Mouse (Mus musculus) R1 (cell line): ENCODE results near the gene Ahctf1.

Experiments used
- DNase-seq: peaks from one replicate; pipeline ENCODE4 v3.0.0-alpha.2; 2018; ENCODE audit warnings: low read depth, low spot score

The Ahctf1 gene

DNA sequence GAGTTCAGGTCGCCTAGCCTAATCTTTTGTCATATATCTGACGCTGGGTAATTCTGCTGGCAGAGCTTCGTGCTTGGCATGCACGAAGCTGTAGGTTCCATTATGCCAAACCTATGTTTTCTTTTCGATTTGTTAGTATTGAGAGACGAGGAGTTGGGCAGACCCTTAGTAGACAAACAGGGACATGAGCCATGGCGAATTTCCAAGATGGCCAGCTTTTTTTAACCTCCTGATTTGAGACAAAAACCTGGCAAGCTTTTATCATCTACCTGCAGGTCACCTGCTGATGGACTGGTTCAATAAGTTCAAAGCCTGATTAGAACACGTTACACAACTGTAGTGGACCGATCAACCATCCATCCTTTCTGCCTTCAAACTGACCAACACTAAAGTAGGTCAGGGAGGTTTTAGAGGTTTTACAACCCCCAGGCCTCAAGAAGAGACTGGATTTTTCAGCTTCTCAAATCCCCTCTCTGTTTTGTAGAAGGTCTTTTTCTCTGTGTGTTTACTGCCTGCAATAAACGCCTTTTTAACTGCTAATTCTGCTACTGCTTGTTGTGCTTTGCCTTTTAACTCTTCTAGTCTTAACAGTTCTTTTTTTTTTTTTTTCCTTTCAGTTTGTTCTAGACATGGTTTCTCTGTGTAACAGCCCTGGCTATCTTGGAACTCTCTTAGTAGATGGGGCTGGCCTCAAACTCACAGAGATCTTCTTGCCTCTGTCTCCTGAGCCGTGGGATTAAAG, 831 bp upstream of the Ahctf1 start:
- DNase-seq, result no peak

DNA sequence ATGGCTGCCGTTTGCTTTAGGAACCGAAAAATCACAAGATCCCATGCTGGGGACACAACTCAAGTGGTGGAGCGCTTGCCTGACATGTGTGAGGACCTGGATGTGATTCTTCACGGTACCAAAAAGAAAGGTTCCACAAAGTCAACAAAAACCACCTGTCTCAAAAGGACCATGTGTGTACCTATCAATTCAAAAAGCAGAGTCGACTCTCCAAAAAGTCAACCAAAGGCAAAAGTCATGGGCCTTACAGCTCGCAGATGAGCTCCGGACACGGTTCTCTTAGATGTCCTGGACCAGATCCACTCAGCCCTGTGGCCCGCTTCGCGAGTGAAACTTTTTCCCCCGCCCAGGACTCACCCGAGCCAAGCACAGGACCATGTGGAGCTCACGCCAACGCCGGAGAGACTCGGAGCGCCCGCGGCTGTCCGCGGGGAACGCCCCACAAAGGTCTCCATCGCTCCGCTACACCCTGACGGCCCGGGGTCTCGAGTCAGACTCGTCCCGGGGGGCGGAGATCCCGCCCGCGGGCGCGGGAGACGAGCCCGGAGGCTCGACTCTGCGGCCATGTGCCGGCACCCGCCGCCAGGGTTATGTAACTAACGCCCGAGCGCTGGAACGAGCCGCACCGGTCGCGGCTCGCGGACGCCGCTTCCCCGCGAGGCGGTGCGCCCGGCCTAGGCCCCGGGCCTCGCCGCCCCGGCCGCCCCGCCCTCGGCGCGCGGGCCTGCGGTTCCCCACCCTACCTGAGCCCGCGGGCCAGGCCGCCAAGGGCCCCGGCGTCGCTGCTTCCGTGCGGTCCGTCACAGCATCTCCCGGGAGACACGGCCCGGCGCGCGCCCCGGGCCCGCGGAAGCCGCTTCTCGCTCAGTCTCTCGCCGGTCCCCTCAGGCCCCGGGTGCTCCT, 619 bp downstream of the Ahctf1 start, which contains the start of gene Gm10518:
TSS of gene Gm10518 (plus strand) at position 767 of the 903 bp plus-strand sequence.
- peak; percentile 72 for DNase-seq

GRCm38 (mm10) chr1:179798794-179799193, 4.7 kb downstream of the Ahctf1 start:
- DNase-seq, result no peak

DNA sequence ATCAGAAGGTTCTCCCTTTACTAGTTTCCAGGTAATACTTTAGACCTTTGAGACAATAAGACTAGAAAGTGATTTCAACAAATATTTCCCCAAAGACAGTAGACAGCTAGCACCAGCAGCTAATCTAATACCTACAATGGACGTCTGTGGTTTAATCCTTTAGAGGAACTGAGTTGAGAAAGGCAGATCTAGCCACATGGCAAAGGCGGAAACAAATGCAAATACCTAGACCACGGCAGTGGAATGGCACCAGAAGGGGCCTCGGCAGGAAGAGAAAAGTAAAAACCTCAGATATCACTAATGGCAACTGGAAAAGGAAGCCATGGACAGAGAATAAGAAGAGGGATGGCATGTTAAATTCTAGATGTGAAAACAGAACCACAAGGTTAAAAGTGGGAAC, 16.2 kb downstream of the Ahctf1 start:
- DNase-seq, result no peak

DNA sequence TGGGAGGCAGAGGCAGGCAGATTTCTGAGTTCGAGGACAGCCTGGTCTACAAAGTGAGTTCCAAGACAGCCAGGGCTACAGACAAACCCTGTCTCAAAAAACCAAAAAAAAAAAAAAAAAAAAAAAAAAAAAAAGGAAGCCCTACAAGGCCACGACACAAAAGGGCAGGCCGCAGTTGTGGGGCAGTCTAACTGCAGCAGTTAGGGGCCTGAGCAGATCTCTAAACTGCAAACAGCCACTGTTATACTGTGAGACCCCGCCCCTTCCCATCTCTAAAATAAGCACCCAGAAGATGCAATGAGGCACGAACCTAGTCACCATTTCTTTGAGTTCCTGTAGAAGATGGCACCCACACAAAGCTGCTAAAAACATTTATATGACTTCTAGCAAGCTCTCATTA, 18.0 kb downstream of the Ahctf1 start:
- DNase-seq, result no peak

DNA sequence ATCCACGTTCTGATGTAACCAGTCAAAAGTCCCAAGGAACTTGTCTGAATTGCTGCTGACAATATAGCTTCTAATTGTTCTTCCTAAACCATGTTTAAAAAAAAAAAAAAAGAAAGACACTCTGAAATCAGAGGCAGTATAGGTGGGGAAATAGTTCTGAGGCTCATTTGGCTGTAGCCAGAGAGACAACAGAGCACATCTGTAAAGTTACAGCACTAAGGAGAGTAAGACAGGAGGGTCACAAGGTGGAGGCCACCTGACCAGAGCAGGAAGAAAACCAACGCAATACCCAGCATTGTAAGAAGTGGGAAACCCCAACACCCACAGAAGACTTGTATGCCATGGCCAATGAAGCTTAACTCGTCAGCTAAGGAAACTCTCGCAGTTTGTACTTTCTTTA, 19.4 kb downstream of the Ahctf1 start:
- no peak for DNase-seq

GRCm38 (mm10) chr1:179776831-179777230, 26.6 kb downstream of the Ahctf1 start:
- no peak for DNase-seq

GRCm38 (mm10) chr1:179760553-179760952, 42.9 kb downstream of the Ahctf1 start:
- no peak for DNase-seq

DNA sequence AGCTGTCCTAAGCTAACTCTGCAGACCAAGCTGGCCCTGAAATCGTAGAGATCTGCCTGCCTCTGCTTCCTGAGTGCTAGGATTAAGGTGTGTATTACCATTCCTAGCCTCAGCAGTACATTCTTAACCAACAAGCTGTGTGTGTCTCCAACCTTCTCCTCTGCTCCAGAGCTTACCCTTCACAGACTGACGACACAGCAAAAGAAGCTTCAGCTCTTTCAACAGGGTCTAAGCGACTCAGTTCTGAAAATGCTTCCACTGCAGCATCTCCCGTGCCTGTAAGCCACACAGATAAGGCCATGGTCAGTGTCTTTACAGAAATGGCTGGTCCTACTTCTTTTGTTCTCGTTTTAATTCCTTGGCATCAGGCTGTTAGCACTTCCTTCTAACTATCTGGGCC, 43.4 kb downstream of the Ahctf1 start:
- no peak for DNase-seq

DNA sequence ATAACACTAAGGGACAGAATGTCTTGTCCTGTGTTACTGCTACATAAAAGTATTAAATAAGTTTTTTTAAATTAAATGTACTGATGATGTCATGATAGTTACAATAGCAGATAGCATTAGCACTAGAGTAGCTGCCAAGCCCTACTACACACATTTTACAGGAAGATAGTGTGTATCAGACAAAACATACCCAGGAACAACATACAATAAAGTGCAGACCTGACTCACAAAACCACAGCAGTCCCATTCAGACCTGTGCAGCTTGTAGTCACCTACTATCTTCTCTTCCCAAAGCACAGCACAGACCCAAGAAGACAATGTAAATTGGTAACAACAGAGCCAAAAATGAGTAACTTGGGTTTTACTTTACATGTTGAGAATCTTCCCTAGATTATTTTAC, 47.0 kb downstream of the Ahctf1 start:
- DNase-seq, result no peak

DNA sequence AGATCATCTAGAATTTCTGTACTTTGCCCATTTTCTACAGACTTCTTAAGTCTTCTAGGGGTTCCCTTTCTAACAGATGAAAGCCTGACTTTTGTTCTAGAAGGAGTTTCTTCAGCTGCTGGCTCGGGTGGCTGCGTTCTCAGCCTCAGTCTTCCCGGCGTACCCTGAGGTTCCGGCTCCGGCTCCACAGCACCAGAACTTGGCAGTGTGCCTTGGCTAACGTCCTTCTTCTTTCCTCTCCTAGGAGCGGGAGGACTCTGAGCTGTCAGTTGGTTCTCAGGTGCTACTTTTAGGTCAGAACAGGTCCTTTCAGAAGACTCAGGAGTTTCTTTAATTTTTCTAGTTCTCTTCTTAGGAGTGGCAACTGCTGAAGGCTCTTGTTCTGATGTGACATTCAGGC, 50.5 kb downstream of the Ahctf1 start:
- no peak for DNase-seq

DNA sequence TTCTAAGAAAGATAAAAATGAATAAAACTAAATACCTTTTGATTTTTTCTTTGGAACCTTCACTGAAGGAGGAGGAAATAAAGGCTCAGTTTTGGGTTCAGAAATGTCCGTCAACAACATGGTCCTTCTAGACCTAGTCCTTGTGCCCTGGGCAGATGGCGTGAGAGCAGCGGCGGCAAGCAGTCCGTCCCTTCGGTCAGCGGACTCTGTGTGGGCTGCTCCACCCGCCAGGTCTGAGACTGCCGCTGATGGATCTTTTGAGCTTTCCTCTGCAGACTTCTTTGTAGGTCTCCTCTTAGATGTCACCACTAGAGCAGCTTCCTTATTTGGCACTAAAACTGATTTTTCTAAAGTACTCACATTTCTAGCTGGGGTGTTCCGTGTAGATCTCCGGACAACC, 51.2 kb downstream of the Ahctf1 start:
- no peak for DNase-seq

DNA sequence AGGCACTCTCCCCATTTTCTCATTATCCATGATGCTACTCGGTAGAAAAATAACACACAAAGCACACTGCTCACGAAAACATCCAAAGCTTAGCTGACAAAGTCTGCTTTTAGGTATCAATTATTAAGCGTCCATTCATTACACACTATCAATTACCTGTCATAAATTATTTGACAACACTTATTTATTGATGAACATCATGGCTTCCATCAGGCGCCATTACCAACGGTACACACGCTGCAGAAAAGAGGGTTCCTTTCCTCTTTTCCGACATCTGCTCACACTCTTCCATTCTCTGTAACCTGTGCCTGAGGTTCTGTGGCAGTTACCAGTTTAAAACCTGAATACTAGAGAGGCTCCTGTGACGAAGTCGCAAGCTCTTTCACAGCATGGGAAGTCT, 58.3 kb downstream of the Ahctf1 start, which contains the start of gene Kif28:
TSS of gene Kif28 (minus strand) at position 101 of the 400 bp plus-strand sequence.
- DNase-seq, result no peak

GRCm38 (mm10) chr1:179743593-179744193, 59.8 kb downstream of the Ahctf1 start:
- no peak for DNase-seq

GRCm38 (mm10) chr1:179736483-179736882, 67.0 kb downstream of the Ahctf1 start:
- DNase-seq, result no peak

- DNase-seq, result peak; percentile 84
Measured at GRCm38 (mm10) chr1:179734500-179735474, 68.7 kb downstream of the Ahctf1 start.

DNA sequence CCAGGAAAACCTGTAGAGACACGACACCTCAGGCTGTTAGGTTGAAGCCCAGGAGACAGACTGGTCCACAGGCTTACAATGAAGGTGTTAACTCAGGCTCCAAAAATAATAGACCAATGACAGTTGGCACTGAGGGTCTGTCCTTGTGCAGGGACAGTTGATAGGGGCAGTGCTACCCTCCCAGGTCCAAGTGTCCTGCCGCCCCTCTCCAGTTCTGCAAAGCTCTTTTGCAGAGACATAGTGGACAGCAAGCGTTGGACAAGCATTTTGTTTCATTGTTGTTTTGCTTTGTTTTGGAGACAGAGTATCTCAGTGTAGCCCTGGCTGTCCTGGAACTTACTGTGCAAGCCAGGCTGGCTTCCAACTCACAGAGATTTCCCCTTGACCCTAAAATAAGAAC, 72.1 kb downstream of the Ahctf1 start:
- no peak for DNase-seq

DNA sequence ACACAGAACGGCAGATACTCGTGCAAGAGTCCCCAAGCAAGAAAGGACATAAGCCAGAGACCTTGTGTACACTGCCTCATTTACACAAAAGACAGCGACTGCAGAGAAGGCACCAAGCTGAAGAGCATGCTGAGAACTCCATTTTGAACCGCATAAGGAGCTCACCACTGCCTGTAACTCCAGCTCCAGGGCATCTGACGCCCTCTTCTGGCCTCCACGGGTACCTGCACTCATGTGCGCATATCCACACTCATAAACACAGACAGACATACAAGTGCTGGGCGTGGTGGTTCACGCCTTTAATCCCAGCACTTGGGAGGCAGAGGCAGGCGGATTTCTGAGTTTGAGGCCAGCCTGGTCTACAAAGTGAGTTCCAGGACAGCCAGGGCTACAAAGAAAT, 74.8 kb downstream of the Ahctf1 start:
- DNase-seq, result peak; percentile 68

GRCm38 (mm10) chr1:179722811-179723469, 80.5 kb downstream of the Ahctf1 start:
- peak; percentile 58 for DNase-seq

- DNase-seq, result no peak
Measured at GRCm38 (mm10) chr1:179715786-179716185, 87.7 kb downstream of the Ahctf1 start.
